Mouse (Mus musculus) brain, embryonic 14.5 days (tissue): Measurements from ENCODE around the gene Plcd3.

Source experiments
- CTCF ChIP-seq: fragments of 200-500 bp; IDR thresholded peaks from 2 replicates; pipeline ENCODE4 v1.5.1; 2012; ENCODE audit warnings: inconsistent platforms, mild to moderate bottlenecking, moderate library complexity, borderline replicate concordance; ENCODE audit not compliant: insufficient read depth, insufficient read length; ENCODE audit errors: extremely low read depth
- POLR2A ChIP-seq: fragments of 200-500 bp; IDR thresholded peaks from 2 replicates; pipeline ENCODE4 v1.6.1; 2012; ENCODE audit warnings: mild to moderate bottlenecking, inconsistent platforms, borderline replicate concordance; ENCODE audit not compliant: poor library complexity, insufficient read depth, insufficient read length, severe bottlenecking; ENCODE audit errors: extremely low read depth

GRCm38 (mm10) chr11:103116008-103116818, 14.8 kb upstream of the Plcd3 start, which contains the start of gene Hexim1:
- no peak for TF ChIP-seq CTCF
- TF ChIP-seq POLR2A: peak; percentile 87; the same call in 1 of the 2 replicates
